Mouse (Mus musculus) cerebellum, adult 9-11 months (tissue): ENCODE results near the gene Pld2.
A peak's percentile ranks its signal among the peaks of the same experiment; 100 is the strongest.

Experiments
- DNase-seq: peaks from one replicate; pipeline ENCODE4 v3.0.0; 2022

The Pld2 gene

GRCm38 (mm10) chr11:70579710-70580357 is 40.0 kb downstream of the Pld2 start:
- no peak for DNase-seq

- no peak for DNase-seq
Observed at GRCm38 (mm10) chr11:70580358-70580720, 40.5 kb downstream of the Pld2 start.

DNA sequence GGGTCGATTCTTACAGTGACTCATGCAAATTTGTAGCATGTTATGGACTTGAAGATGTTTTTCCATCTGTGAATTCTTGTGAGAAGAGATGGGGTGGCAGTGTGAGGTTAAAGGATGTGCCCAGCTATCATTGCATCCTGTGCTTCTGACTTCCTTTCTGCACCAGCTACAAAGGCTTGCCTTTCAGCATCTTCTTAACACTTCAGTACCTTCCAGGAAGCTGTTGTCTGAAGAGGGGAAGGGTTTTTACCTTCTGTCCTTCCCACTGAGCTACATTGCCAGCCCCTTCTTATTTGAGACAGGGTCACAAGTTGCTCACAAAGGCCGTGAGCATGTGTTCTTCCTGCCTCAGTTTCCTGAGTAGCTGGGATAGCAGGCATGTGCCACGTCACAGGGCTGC is 41.1 kb downstream of the Pld2 start:
- no peak for DNase-seq

GRCm38 (mm10) chr11:70582196-70582595 is 42.3 kb downstream of the Pld2 start:
- DNase-seq = no peak

GRCm38 (mm10) chr11:70583022-70583714 is 43.3 kb downstream of the Pld2 start:
- no peak for DNase-seq

GRCm38 (mm10) chr11:70583775-70584174 is 43.9 kb downstream of the Pld2 start:
- no peak for DNase-seq

DNA sequence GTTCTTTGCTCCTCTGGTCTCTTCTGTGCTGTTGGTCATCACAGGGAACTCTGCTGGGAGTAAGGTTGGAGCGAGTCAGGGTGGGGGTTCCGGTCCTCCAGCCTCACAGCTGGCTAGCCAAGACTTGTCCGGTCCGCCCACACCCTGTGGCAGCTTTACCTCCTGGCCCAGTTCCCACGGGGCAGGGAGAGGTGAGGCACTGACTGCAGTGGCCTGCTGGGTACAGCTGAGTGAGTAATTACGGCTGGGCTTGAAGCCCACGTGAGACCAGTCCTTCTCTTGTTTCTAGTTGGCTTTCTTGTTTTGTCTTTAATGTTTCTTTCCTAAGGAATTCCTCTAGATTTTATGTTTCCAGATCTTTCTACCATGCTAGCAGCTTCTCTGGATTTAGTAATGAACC is 45.6 kb downstream of the Pld2 start:
- peak; percentile 54 for DNase-seq

DNA sequence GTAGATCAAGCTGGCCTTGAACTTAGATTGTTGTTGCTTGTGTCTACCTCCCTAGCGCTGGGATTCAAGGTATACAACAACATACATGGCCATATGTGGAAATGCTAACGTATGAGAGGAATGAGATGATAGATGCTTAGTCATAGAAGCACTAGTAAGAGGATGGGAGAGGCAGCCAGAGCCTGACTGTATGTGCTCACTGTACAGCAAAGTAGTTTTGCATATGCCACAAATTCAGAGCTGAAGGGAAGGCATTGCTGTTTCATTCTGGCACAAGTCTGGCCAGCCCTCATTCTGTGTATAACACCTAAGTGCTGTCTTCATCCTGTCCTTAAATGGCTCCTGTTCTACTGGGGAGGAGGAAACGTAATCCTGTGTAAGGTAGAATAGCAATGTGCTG is 46.4 kb downstream of the Pld2 start:
- DNase-seq = no peak

GRCm38 (mm10) chr11:70586954-70587353 is 47.1 kb downstream of the Pld2 start:
- no peak for DNase-seq

GRCm38 (mm10) chr11:70591733-70592132 is 51.9 kb downstream of the Pld2 start:
- no peak for DNase-seq

GRCm38 (mm10) chr11:70594253-70594989 is 54.6 kb downstream of the Pld2 start:
- no peak for DNase-seq

GRCm38 (mm10) chr11:70595638-70596037 is 55.8 kb downstream of the Pld2 start:
- no peak for DNase-seq

GRCm38 (mm10) chr11:70596094-70596493 is 56.2 kb downstream of the Pld2 start:
- no peak for DNase-seq

GRCm38 (mm10) chr11:70597301-70597700 is 57.4 kb downstream of the Pld2 start:
- DNase-seq = no peak

DNA sequence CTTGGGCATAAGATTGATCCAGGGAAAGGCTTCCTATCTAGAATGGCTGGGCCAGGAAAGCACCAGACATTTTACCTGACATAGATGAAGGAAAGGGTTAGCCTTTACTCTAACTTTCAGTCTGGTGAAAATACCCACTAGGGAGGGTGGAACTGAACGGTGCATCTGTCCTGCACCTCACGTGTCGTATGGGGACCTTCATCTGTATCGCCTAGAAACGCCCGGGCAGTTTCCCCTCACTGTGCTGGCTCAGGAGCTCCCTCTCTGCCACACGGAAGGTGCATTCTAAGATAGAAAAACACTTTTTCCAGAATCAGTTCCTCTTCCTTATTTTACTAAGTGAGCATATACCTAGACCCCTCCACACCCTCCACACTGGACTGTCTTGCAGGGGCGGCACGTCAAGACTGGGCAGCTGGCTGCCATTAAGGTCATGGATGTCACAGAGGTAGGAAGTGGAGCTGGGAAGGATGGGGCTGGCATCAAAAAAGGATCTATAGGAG is 58.6 kb downstream of the Pld2 start:
- no peak for DNase-seq

DNA sequence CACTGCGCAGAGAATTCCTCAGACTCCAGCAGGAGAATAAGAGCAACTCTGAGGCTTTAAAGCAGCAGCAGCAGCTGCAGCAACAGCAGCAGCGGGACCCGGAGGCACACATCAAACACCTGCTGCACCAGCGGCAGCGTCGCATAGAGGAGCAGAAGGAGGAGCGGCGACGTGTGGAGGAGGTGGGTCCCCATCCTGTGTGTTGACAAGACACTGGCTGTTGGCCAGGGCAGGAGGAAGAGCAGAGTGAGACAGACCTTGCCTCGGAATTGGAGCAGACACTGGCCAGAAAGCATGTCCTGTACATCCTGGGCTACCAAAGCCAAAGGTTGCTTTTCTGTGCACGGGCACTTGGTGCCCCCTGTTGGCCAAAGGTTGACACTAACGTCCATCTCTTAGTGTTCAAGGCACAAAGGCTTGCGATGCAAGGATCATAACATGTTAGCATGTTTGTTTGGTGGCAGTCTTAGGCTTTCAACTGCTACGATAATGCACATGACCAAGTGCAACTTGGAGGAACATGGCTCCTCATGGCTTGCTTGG is 65.2 kb downstream of the Pld2 start:
- DNase-seq = peak; percentile 74

DNA sequence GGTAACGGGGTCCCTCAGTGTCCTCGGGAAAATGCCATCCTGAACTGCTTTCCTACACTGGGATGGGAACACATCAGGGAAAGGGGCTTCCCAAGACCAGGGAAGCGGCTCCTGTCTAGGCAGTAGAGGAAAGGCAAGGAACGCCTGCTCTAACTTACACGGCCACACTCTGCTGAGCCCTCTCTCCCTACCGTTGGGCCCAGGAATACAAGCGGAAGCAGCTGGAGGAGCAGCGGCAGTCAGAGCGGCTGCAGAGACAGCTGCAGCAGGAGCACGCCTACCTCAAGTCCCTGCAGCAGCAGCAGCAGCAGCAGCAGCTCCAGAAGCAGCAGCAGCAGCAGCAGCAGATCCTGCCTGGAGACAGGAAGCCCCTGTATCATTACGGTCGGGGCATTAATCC is 66.9 kb downstream of the Pld2 start:
- no peak for DNase-seq

DNA sequence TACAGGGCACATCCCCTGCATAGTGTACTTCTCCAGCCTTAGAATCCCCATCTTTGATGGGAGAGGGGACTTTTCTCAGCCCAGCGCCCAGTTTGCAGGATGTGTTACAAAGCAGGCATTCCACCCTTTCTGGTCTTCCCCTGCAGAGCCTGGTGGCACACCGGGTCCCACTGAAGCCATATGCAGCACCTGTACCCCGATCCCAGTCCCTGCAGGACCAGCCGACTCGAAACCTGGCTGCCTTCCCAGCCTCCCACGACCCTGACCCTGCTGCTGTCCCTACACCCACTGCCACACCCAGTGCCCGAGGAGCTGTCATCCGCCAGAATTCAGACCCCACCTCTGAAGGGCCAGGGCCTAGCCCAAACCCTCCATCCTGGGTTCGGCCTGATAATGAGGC is 67.7 kb downstream of the Pld2 start:
- DNase-seq = no peak
